Mouse (Mus musculus): ENCODE data around the gene Gas7. TPM values are rescaled to one million over a fixed set of nuclear protein-coding genes. Genes with fewer than 3 reads are reported as not detected.

Gas7 gene
- total RNA-seq, 2 experiments from 2014 or later, result 5.5 to 7.5 TPM

DNA sequence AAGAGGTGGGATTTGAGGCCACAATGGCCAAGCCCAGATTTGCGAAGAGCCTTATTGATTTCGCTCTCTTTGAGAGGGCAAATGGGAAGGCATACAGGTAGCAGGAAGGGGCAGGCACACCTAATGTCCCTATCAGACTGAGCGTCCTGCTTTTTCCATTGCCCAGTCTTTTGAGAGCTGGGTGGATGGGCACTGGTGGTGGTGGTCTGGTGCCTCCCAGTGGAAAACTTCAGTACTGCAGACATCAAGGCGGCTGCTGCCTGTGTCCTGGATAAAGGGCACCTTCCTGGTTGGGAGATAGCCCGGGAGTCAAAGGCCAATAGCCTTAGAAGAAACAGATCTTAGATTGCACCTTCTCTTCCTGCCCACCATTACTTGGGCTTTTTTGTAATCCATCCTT, 192.5 kb downstream of the Gas7 start:
- no peak for ATAC-seq (replicated peaks; ENCODE audit: low FRiP score, poor library complexity, severe bottlenecking)

DNA sequence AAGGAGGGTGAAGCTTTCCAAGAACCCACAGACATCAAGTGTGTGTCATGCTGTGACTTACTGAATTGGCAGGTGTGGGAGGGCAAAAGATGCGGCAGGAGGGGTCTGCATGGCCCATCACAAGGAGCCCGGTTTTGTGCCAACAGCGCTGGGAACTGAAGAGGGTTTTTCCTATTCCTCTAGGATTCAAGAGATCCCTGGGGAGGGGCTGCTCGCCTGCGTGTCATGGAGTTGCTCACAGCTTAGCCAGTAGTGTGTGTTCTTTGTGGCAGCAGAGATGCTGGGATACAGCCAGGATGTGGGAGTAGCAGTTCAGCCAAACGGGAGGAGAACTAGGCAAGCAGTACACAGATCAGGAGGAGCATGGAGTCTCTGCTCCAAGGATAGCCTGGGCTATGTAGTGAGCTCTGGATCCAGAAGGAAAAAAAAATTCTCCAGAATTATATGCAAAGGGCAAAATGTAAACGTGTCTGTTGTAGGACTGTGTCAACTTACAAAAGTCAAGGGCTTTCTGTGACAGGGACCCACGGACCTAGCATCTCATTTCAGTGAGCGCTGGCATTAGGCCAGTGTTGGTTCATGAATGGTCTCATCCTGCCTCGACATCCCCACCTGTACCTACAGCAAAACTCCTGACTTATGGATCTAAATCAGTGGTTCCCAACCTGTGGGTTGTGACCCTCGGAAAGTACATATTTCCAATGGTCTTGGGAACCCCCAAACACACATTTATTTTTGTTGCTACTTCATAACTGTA, 193.6 kb downstream of the Gas7 start:
- ATAC-seq (replicated peaks; ENCODE audit: low FRiP score, poor library complexity, severe bottlenecking), result no peak

DNA sequence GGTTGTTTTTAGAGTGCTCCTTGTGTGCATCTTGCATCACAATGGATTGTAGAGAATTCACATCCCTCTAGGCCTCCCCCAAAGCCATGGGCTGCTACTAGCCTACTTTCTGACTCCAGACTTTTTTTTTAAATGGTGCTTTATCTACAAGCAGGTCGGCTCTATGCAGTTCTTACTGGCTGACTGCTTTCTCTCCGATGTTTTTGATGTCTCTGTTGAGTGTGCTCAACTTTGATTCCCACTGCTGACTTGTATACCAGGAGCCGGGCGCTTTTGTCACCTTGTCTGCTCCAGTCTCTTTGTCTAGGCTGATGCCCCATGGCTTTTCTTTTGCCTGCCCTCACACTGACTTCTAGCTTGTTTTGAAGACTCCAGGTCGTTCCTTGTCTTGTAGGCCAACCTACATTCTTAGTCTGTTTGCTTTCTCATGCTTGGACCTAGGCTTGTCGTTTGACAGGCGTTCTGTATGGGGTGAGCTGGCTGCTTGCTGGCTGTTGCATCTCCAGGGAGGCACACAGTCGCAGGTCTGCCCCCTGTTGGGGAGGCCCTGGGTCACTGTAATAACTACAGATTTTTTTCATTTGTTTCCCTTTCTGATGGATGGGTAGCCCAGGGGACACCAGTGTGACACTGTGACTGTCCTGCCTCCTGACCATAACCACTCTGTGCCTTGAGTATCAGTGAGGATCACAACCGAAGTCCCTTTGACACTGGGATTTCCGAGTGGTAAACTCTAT, 194.9 kb downstream of the Gas7 start:
- ATAC-seq (replicated peaks; ENCODE audit: low FRiP score, poor library complexity, severe bottlenecking), result no peak

DNA sequence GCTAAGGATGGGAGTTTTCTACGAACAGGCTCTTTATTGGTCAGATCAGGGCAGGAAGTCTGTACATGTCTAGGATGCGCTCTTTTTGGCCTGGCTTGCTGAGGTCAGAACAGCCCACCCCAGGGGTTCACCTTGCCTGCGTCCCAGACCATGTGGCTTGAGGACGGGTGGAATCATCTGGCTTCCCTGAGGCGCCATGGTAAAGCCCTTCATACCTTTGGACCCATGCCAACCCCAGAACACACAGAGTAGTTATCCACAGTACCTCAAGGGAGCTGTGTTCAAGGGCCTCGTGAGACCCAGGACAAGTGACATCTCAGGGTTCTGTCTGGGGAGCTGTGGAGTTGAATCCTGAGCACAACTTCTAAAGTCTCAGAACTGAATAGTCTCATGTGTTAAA, 196.5 kb downstream of the Gas7 start:
- no peak for ATAC-seq (replicated peaks; ENCODE audit: low FRiP score, poor library complexity, severe bottlenecking)

DNA sequence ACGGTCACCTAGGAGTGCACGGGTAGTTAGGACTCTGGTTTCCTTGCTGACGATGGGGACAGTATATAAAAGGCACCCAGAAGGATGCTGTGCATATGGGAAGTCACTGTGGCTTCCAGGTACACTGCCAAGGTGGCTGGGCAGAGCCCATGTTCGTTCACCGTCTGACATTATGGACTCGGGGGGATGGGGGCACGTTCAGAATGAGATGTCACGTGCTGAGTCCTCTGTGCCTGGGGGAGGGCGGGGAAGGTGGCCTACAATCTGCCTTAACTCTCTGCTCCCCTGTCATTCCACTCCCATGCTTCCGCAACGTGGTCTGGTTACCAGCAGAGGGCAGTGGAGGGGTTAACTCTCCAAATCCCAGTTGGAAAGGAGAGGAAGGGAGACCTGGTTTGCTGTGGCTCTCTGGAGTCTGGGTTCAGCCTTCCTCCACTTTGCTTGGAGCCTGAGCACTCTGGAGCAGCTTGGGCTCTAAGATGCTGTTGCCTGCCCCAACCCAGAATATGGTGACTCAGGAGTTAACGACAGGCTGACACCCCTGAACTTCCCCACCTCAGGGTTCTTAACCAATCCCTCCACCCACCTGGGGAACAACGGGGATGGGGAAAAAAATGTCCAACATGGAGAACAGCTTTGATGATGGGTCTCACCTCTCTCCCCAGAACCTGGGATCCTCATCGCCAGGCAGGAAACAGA, 197.1 kb downstream of the Gas7 start:
- no peak for ATAC-seq (replicated peaks; ENCODE audit: low FRiP score, poor library complexity, severe bottlenecking)

DNA sequence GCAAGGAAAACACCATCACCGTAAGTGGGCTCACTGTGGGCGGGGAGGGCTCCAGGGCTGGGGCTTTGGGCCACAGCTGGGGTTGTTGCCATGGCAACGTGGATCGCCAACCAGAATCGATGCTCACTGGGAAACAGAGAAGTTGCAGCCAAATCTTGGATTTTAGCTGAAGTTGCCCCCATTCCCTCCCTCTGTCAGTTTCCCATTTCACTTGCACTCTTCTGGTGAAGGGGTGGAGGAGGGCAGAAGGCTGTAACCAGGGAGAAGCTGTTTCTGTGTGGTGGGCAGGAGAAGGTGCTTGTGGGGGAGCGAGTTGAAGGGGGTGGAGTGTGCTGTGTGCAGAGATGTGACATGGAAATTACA, 197.6 kb downstream of the Gas7 start:
- no peak for ATAC-seq (replicated peaks; ENCODE audit: low FRiP score, poor library complexity, severe bottlenecking)

DNA sequence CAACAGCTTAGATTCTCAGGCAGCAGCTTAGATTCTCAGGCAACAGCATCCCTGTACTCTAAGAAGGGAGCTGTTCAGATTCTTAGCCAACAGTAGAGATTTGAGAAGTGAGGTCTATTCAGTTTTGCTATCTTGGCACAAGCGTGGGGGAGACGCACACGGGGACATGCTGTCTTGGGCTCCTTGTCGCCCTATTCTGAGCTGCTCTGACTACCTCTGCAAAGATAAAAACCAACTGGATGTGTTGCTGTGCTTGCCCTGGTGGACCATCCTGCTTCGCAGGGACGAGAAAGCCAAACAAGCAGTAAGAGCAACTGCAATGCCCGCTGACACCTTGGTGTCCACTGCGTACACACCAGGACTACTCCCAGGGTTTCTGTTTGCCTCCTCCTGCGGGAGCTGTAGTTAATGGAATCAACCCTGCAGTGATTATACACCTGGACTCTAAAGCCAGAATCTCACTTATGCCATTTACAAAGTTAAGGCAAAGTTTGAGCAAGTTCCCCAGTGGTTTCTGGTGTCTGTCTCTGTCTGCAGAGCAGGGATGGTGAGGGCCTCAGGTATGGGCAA, 198.4 kb downstream of the Gas7 start:
- no peak for ATAC-seq (replicated peaks; ENCODE audit: low FRiP score, poor library complexity, severe bottlenecking)

DNA sequence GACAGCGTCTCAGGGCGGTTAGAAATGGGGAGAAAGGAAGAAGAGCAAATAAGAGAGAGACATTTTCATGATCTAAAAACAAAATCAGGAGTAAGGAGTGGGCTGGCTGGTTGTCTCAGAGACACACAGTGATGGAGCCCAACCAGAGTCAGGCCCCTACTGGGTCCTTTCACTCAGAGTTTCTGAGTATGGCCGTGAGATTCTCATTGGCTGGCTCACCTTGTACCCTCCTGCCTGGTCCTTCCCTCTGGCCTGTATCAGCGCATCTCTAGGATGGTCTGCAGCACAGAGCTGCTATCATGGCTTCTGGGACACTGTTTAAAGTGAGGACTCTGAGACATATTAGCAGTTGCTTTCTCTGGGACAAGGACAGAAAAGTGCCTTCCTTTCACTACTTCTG, 199.3 kb downstream of the Gas7 start:
- no peak for ATAC-seq (replicated peaks; ENCODE audit: low FRiP score, poor library complexity, severe bottlenecking)

DNA sequence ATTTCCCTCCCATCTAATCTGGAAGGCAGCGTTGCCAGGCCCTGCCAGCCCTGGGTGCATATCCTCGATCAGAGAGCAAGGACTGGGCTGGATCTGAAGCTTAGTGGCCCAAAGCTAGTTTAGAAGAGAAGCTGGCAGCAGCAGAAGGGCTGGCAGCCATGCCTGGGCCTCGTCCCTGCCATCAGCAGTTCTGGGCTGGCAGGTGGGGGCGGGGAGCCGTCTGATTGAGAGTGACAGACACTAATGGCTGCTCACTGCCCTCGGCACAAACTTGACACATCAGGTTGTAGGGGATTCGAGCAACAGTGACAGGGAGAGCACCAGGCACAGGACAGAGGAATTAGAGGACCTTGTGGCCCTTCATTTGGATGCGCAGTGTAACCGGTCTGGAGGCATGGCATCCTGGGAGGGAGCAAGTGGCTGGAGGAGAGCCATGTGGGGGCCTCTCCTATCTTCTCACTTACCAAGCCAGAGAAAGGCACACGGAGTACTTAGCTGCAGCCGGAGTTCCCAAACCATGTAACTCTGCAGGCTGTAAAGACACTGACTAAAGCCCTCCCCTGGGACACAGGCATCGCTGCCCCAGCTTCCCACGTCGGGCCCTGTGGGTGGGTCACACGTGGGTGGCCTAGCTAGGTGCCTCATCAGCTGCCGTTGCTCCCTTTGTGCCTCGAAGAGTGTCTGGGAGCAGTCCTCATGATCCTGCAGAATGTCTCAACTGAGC, 200.2 kb downstream of the Gas7 start:
- no peak for ATAC-seq (replicated peaks; ENCODE audit: low FRiP score, poor library complexity, severe bottlenecking)

DNA sequence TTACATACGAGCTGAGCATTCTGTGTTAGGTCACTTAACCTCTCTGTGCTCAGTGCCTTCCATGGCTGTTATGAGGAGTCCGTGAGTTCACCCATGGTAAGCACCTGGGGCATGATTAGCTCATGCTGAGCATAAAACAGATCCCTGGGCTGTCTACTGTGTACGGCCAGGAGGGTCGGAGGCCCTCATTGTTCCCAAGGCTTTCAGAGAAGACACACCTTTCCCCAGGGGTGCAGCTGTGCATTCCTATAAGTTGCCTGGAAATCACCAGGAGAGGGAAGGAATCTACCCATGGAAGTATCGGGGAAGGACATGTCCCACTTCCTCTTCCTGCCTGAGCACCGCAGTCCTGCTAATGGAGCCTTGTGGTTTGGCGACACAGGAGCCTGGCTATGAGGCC, 201.1 kb downstream of the Gas7 start:
- no peak for ATAC-seq (replicated peaks; ENCODE audit: low FRiP score, poor library complexity, severe bottlenecking)

DNA sequence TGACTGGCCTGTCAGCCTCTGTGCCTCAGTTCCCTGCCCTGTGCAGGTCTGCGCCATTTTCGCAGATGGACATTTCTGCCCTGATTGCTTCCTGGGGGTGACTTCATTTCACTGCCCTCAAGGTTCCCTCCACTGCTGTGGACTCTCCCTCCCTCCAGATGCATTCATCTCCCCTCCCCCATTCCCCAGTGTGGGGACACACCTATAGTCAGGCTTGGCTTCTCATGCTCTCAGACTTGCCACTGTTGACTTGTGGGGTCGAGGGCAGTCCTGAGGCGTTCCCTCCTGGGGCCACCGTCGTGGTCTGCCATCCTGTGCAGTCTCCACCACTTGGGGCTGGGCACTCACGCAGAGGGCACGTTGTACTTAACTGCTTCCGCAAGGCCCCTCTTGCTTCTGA, 201.6 kb downstream of the Gas7 start:
- ATAC-seq (replicated peaks; ENCODE audit: low FRiP score, poor library complexity, severe bottlenecking), result no peak

DNA sequence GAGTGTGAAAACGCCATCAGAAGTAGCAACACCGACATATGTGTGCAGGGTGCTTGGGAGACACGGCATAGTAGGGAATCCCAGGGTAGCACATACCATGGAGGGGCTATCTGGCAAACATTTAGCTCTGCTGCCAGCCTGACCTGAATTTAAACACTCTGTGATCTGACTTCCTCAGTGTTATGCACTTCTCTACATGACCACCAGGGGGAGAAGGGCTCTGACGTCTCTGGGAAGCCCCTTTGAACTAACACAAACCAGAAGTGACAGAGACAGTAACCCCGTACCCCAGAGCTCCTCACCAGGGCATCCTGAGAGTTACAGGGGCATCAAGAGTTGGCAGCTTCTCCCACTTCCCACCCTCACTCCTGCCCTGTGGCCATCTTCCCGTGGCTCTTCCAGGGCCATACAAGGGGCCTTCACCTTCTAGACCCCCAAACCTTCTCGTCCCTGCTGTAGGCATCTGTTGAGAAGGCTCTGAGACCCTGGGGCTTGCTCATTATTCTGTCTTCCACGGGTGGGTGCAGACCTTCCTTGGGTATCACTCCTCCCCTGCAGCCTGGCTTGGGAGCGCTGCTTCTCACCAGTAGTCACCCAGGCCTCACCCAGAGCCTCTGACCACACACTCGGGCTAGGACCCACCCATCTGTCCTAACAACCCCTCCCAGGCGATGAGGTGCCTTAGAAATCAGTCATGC, 202.6 kb downstream of the Gas7 start:
- peak; percentile 55 for ATAC-seq (replicated peaks; ENCODE audit: low FRiP score, poor library complexity, severe bottlenecking)

DNA sequence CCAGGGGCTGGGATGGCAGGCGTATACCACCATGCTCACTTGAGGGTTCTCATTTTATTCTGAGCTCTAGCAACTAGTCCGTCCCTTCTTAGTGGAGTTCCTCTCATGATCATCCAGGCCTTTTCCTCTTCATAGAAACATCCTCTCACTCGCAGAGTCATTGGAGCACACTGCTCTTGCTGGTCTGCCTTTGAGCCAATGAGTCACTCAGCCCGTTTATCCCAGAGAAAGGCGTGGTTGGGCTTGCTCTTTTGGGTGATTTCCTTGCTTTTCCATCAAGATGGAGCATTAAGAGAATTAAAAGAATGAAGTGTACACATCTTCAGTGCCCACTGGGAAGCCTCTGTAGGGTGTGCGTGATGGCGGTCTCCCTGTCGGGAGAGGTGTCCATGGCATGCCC, 206.2 kb downstream of the Gas7 start:
- no peak for ATAC-seq (replicated peaks; ENCODE audit: low FRiP score, poor library complexity, severe bottlenecking)

DNA sequence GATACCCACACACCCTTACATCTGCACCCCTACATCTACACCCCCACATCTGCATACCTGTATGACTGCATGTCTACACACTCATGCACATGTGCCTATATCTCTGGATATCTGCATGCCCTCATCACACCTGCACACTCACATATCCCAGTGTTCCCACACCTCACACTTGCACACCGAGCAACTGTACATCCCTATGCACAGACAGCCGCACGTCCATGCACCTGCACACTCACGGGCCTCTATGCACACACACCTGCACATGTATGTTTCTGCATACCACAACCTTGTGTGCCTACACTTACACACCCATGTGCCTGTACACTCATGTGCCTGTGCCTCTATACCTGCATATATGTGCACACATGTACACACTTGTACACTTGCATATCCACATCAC, 208.2 kb downstream of the Gas7 start:
- no peak for ATAC-seq (replicated peaks; ENCODE audit: low FRiP score, poor library complexity, severe bottlenecking)

DNA sequence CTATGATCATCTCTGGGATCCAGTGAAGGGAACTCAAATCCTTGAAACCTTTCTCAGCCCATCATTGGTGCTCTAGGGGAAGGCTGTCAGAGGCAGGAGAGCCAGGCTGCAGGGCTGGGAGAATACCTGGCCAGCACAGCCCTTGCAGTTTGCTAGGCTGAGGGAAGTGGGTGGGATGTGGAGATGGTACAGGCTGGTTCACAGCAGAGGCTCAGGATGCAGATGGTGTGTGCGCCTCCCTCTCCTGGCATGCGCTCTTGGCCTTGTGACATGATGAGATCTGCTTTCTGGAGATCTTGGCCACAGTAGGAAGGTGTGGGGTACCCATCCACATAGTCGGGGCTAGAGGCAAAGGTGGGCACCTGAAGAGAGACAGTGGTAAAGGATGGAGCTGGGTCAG, 209.0 kb downstream of the Gas7 start:
- no peak for ATAC-seq (replicated peaks; ENCODE audit: low FRiP score, poor library complexity, severe bottlenecking)

DNA sequence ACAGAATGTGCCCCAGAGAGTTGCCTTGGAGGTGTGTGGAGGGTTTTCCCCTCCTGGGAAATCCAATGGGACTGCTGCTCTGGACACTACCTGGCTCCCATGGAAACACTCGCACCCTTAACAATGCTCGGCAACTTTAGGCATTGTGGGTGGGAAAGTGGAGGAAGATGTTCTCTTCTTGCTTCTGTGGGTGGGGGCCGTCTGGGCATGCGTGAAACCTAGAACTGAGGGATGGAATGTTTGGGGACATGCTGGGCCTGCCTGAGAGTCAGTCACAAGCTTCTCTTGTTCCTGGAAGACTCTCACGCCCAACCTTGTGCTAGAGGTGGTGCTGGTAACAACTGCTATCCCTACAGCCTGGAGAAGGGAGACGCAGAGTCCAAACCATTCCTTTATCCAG, 209.7 kb downstream of the Gas7 start:
- ATAC-seq (replicated peaks; ENCODE audit: low FRiP score, poor library complexity, severe bottlenecking), result no peak

DNA sequence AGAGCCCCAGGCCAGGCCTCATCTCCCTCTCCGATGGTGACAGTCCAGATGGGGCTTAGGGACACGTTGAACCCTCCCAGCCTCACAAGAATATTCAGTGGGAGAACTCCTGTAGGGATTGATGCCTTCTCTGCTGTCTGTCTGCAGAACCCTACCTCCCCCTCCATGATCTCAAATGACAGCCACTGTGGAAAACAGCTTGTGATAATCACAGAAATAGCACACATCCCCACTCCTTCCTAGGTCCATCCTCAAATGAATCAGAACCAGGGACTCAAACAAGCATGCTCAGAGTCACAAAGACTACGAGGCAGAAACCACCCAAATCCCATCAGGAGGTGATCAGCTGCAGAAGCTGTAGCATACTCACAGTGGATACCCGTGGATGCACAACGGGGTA, 210.9 kb downstream of the Gas7 start:
- no peak for ATAC-seq (replicated peaks; ENCODE audit: low FRiP score, poor library complexity, severe bottlenecking)

DNA sequence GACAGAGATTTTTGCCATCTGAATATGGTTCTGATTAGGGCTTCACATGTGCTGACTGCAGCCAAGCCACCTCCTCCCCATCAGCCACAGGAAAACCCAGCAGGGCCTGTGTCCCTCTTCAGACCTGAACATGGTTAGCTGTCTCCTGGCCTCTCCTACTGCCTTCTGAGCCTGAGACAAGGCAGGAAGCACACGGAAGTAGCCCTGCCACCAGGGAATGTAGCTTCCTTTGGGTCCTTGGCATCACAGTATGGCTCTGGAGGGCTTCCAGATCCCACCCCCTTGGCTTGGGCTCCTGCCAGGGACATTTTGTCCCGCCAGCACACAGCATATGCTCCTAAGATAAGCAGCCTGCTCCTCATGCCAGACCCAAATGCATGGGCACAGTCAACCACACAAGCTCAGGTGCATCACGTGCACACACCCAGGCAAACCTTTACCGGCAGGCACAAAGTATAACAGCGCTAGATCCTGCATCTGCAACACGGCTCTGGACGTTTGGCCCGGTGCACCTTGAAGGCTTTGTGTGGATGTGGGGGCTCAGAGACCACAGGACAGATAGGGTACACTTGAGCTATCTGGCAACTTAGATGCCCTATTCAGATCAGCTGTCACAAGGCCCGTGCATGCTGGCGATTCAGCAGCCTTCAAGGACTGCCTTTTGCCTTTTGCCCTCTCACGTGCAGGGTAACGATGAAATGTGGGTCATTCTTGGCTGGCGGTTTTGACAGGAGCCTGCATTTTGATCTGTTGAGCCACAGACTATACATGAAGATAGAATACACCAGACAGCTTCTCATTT, 212.5 kb downstream of the Gas7 start:
- no peak for ATAC-seq (replicated peaks; ENCODE audit: low FRiP score, poor library complexity, severe bottlenecking)
